Mouse (Mus musculus) neural tube, embryonic 11.5 days (tissue): ENCODE results near the gene Gm21961. TPM values are rescaled to one million over a fixed set of nuclear protein-coding genes. Genes with fewer than 3 reads are reported as not detected.

Experiments
- polyA plus RNA-seq: library from polyadenylated mRNA; unstranded; fragments of >200 nt; fragmentation: Nextera tagmentation; extraction: Ambion mirVana; gene quantifications from 2 replicates; pipeline ENCODE4 v1.2.1, GENCODE M21; 2014

Gene Gm21961
- polyA plus RNA-seq, 1 experiment from 2014 or later: not detected

Other genes starting within 250 kb of the Gm21961 start
- gene Gm21798, start 197.2 kb downstream of the Gm21961 start, polyA plus RNA-seq: not detected in 2 replicates